Mouse (Mus musculus): Measurements from ENCODE around the gene Prss8. TPM values are rescaled to one million over a fixed set of nuclear protein-coding genes. Genes with fewer than 3 reads are reported as not detected.

The Prss8 gene
- total and polyA plus RNA-seq, 2 experiments from 2014 or later = 0.18 to 8.1 TPM

DNA sequence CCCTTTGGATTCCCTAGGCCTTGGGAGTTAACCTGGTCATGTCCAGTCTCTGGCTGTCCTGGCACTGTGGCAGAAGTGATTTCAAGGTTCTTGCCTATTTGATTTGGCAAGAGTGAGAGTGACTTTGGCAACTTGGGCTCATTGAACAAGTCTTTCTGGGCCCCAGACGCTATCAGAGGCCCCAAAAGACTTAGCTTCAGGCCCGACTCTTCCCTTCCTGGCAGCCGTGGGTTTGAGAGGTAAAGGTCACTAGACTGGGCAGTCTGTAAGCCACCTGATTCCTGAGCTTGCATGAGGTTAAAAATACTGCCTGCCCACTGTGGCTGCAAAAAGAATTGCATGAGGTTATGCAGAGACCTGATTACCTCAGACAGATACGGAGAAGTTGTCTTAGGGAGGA, 21.2 kb downstream of the Prss8 start:
- WGBS = 88% methylated on average over 4 of the region's 4 CpGs
- H3K9me3 ChIP-seq (replicated peaks; ENCODE audit: control insufficient read depth, low read length) = no peaks in the 10 kb centered on the region
- no peak overlapping the region for H3K9ac ChIP-seq (replicated peaks; ENCODE audit: low read depth, low read length)
- H3K4me3 ChIP-seq (ENCODE audit: low read depth, low read length) = no peak overlapping the region
- no peak overlapping the region for H3K27ac ChIP-seq (ENCODE audit: low read depth)
- DNase-seq (ENCODE audit: low spot score) (no peak), ATAC-seq (ENCODE audit: insufficient read depth, low read depth) (no peak)
- H3K4me1 ChIP-seq (ENCODE audit: control insufficient read depth, insufficient read depth) = peaks cover 18% of the 10 kb centered on the region; the same call in 1 of the 2 replicates
- TF ChIP-seq CTCF (IDR thresholded peaks at IDR 0.05; ENCODE audit: low read depth) (no peak), EP300 (IDR thresholded peaks at IDR 0.05; ENCODE audit: low read depth) (no peak)
- no peaks in the 10 kb centered on the region for H3K27me3 ChIP-seq (ENCODE audit: control insufficient read depth, insufficient read depth, low read length)
- no peak overlapping the region for H3K4me2 ChIP-seq (ENCODE audit: low read depth, low read length)
- H3K36me3 ChIP-seq (replicated peaks; ENCODE audit: control insufficient read depth, insufficient read depth, low read length) = peaks cover 44% of the 10 kb centered on the region

DNA sequence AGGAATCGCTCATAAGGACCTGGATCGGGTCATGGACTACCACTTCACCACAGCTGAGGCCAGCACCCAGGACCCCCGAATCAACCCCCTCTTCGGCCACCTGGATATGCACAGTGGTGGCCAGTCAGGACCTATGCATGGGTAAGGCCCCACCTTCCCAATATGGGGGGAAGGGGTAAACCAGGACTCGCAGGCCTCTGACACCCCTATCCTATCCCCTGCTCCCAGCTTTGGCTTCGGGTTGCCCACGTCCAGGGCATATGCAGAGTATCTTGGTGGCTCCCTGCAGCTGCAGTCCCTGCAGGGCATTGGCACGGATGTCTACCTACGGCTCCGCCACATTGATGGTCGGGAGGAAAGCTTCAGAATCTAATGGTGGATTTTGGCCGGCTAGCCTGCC, 22.0 kb downstream of the Prss8 start:
- TF ChIP-seq CTCF (IDR thresholded peaks at IDR 0.05; ENCODE audit: low read depth) (no peak), EP300 (IDR thresholded peaks at IDR 0.05; ENCODE audit: low read depth) (no peak)
- Histone ChIP-seq H3K36me3 (replicated peaks; ENCODE audit: control insufficient read depth, insufficient read depth, low read length) (peaks cover 44% of the 10 kb centered on the region), H3K27me3 (ENCODE audit: control insufficient read depth, insufficient read depth, low read length) (no peaks in the 10 kb centered on the region), H3K9ac (replicated peaks; ENCODE audit: low read depth, low read length) (no peak overlapping the region), H3K4me3 (ENCODE audit: low read depth, low read length) (no peak overlapping the region), H3K4me2 (ENCODE audit: low read depth, low read length) (no peak overlapping the region), H3K4me1 (ENCODE audit: control insufficient read depth, insufficient read depth) (peaks cover 13% of the 10 kb centered on the region; the same call in 1 of the 2 replicates), H3K9me3 (replicated peaks; ENCODE audit: control insufficient read depth, low read length) (no peaks in the 10 kb centered on the region), H3K27ac (ENCODE audit: low read depth) (no peak overlapping the region)
- DNase-seq (ENCODE audit: low spot score) (no peak), ATAC-seq (ENCODE audit: insufficient read depth, low read depth) (no peak)
- WGBS = 94% methylated on average over 12 of the region's 12 CpGs

DNA sequence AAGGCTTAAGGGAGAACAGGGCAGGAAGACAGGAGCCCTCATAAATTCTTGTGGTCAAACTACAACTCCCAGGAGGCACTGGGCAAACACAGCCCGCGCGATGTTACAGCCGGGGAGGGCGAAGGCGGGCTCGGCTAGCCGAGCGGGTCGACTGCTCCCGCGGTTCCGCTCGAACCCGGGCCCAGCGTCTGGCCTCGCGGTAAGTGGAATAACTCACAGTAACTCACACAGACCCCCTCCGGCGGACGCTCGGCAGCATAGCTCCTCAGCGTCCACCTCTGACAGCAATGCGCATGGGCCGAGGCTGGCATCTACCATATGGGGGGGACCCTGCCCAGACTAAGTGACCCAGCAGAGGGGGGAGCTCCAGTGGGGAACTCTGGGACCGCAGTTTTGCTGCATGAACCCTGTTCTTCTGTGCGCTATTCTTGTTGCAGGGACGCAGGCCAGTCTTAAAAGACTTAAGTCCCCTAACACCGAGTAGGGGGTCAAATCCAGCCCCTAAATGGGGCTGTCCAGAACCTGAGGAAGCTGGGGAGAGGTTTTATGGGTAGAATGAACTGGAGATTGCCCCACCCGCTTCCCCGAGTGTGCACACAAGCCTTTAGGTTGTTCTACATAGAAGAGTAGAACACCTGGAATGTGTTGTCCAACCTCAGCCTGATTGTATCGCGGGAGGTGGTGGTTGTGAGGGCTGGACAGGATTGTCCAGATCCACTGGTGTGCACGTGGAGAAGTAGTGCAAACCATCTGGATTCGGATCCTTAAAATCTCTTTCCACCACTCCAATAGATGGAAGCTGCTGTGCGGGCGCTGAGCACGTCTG, 25.7 kb downstream of the Prss8 start, which contains the start of gene Bckdk:
Gene Bckdk (plus strand): TSS at position 112 of the 826 bp plus-strand sequence.
- TF ChIP-seq CTCF (IDR thresholded peaks at IDR 0.05; ENCODE audit: low read depth) = peak; percentile 9; the same call in 1 of the 2 replicates
- no peak for TF ChIP-seq EP300 (IDR thresholded peaks at IDR 0.05; ENCODE audit: low read depth)
- peaks cover 7% of the 10 kb centered on the region; the same call in 1 of the 2 replicates for H3K4me1 ChIP-seq (ENCODE audit: control insufficient read depth, insufficient read depth)
- no peaks in the 10 kb centered on the region for H3K27me3 ChIP-seq (ENCODE audit: control insufficient read depth, insufficient read depth, low read length)
- peak within 1 kb of the TSS; percentile 77 for H3K27ac ChIP-seq (ENCODE audit: low read depth)
- ATAC-seq (ENCODE audit: insufficient read depth, low read depth) = peak; percentile 90
- peaks cover 41% of the 10 kb centered on the region for H3K36me3 ChIP-seq (replicated peaks; ENCODE audit: control insufficient read depth, insufficient read depth, low read length)
- peak within 1 kb of the TSS; percentile 90 for H3K9ac ChIP-seq (replicated peaks; ENCODE audit: low read depth, low read length)
- DNase-seq (ENCODE audit: low spot score) = peak; percentile 76
- 7% methylated on average over 38 of the region's 38 CpGs for WGBS
- H3K4me3 ChIP-seq (ENCODE audit: low read depth, low read length) = peak within 1 kb of the TSS; percentile 82
- H3K9me3 ChIP-seq (replicated peaks; ENCODE audit: control insufficient read depth, low read length) = no peaks in the 10 kb centered on the region
- H3K4me2 ChIP-seq (ENCODE audit: low read depth, low read length) = peak within 1 kb of the TSS; percentile 74

DNA sequence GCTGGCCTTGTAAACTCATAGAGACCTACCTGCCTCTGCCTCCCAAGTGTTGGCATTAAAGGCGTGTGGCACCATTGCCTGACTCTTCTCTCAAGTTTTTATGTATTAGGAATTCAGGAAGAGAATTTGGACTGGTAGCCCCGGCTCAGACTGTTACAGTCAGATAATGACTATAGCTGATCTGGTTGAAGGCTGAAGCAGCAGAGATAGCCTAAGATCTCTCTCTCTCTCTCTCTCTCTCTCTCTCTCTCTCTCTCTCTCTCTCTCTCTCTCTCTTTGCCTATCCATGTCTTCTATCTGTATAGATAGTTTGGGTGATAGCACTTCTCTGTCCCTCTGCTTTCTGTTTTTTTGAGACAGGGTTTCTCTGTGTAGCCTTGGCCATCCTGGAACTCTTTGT, 28.1 kb downstream of the Prss8 start:
- no peaks in the 10 kb centered on the region for H3K27me3 ChIP-seq (ENCODE audit: control insufficient read depth, insufficient read depth, low read length)
- H3K9me3 ChIP-seq (replicated peaks; ENCODE audit: control insufficient read depth, low read length) = no peaks in the 10 kb centered on the region
- H3K36me3 ChIP-seq (replicated peaks; ENCODE audit: control insufficient read depth, insufficient read depth, low read length) = peaks cover 17% of the 10 kb centered on the region
- H3K9ac ChIP-seq (replicated peaks; ENCODE audit: low read depth, low read length) = no peak overlapping the region
- H3K4me1 ChIP-seq (ENCODE audit: control insufficient read depth, insufficient read depth) = peaks cover 7% of the 10 kb centered on the region
- H3K4me3 ChIP-seq (ENCODE audit: low read depth, low read length) = no peak overlapping the region
- H3K27ac ChIP-seq (ENCODE audit: low read depth) = no peak overlapping the region
- 70% methylated on average over 2 of the region's 2 CpGs for WGBS
- DNase-seq (ENCODE audit: low spot score) (no peak), ATAC-seq (ENCODE audit: insufficient read depth, low read depth) (no peak)
- no peak overlapping the region for H3K4me2 ChIP-seq (ENCODE audit: low read depth, low read length)
- TF ChIP-seq CTCF (IDR thresholded peaks at IDR 0.05; ENCODE audit: low read depth) = no peak
- TF ChIP-seq EP300 (IDR thresholded peaks at IDR 0.05; ENCODE audit: low read depth) = no peak

DNA sequence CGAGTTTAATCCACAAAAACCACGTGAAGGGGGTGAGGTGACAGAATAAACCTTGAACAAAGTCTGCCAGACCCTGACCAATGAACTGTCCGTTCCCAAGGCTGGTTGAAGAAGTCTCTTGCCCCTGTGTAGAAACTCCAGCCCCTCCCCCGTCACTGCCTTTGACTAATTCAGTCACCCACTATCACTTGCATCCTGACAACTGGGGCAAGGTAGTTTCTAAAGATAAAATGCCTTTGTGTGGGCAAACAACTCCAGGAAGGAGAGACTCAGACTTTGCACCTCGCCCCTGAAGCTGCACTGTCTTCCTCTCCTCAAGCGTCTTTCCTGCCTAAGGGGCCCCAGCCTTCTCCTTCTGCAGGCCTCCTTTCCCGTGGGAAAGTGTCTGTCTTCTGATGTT, 29.9 kb downstream of the Prss8 start:
- 26% methylated on average over 7 of the region's 7 CpGs for WGBS
- H3K36me3 ChIP-seq (replicated peaks; ENCODE audit: control insufficient read depth, insufficient read depth, low read length) = no peaks in the 10 kb centered on the region
- TF ChIP-seq EP300 (IDR thresholded peaks at IDR 0.05; ENCODE audit: low read depth) (no peak), CTCF (IDR thresholded peaks at IDR 0.05; ENCODE audit: low read depth) (no peak)
- no peak overlapping the region for H3K4me3 ChIP-seq (ENCODE audit: low read depth, low read length)
- DNase-seq (ENCODE audit: low spot score) (no peak), ATAC-seq (ENCODE audit: insufficient read depth, low read depth) (no peak)
- H3K4me1 ChIP-seq (ENCODE audit: control insufficient read depth, insufficient read depth) = peaks cover 7% of the 10 kb centered on the region
- no peak overlapping the region for H3K27ac ChIP-seq (ENCODE audit: low read depth)
- H3K27me3 ChIP-seq (ENCODE audit: control insufficient read depth, insufficient read depth, low read length) = no peaks in the 10 kb centered on the region
- H3K9ac ChIP-seq (replicated peaks; ENCODE audit: low read depth, low read length) = no peak overlapping the region
- H3K9me3 ChIP-seq (replicated peaks; ENCODE audit: control insufficient read depth, low read length) = no peaks in the 10 kb centered on the region
- no peak overlapping the region for H3K4me2 ChIP-seq (ENCODE audit: low read depth, low read length)
